8 mouse cellular contexts compared by ENCODE assay signal in the genomic region with DNA sequence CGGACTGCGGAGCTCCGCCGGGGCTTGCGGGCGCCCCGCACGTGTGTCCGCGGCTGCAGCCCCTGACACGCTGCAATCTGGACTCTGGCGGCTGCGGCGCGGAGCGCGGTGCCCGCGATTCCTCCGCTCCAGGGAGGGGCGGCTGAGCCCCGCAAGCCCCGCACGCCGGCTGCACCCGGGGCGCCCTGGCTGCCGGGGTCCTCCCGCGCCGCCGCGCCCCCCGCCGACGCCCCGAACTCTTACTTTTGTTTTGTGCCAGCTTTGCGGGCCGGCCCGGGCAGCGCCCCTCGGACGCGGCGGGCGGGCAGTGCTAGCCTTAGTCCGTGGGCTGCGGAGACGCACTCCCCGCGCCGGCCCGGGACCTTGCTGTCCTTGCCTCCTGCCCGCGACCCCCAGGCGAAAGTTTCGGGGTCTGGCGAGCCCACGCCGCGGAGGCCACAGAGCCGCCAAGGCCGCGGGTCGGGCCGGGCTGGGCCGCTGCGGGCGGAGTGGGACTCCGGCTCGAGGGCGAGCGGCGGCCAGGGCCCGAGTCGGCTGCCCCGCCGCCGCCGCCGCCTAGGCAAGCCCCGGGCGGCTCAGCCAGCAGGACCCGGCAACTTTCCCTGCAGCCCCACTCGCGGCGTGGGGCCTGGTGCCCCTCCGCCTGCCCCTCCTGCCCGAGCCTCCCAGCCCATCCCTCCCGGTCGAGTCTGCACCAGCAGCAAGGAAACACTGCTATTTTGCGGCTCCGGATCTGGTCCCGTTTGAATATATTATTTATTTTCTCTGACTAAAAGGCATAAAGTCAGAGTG. TPM values are rescaled to one million over a fixed set of nuclear protein-coding genes. Genes with fewer than 3 reads are reported as not detected.
DNase-seq lines count a peak whose midpoint lies in the region; ATAC-seq and TF ChIP-seq lines count a peak whose summit lies in the region.

No protein-coding gene starts in this region.

- peak overlapping the region; percentile 27; the same call in 1 of the 2 replicates for H3K9ac ChIP-seq in ES-E14 (ENCODE audit: insufficient read depth, low read depth, low read length, poor library complexity, severe bottlenecking)
- peak overlapping the region; percentile 99 for H3K9ac ChIP-seq in heart, embryonic 15.5 days
- H3K9ac ChIP-seq in limb, embryonic 13.5 days: peak overlapping the region; percentile 100
- H3K9ac ChIP-seq in neural tube, embryonic 11.5 days (ENCODE audit: low read length): peak overlapping the region; percentile 98

- peak; percentile 94 for DNase-seq in heart, adult 11 months
- DNase-seq in heart, adult 8-10 months (ENCODE audit: low spot score): no peak
- DNase-seq in ES-E14 (ENCODE audit: low read depth, low spot score): no peak
- DNase-seq in embryo, embryonic 11 days: peak; percentile 67
- peak; percentile 54 for DNase-seq in neural tube, embryonic 11.5 days (ENCODE audit: low spot score)
- DNase-seq in left cerebral cortex, adult 8-10 months (ENCODE audit: low spot score in 2 of 2): no peak

- H3K4me3 ChIP-seq in ES-E14 (ENCODE audit: insufficient read depth in 1 of 2, low read depth in 1 of 2, low read length in 2 of 2, poor library complexity in 1 of 2, severe bottlenecking in 1 of 2): peak overlapping the region; percentile 64 to 69
- H3K4me3 ChIP-seq in heart, embryonic 15.5 days: peak overlapping the region; percentile 95
- H3K4me3 ChIP-seq in limb, embryonic 13.5 days: peak overlapping the region; percentile 97
- peak overlapping the region; percentile 97 for H3K4me3 ChIP-seq in neural tube, embryonic 11.5 days (ENCODE audit: low read depth, low read length)

- no peaks in the 10 kb centered on the region for H3K36me3 ChIP-seq in ES-E14 (ENCODE audit: control insufficient read depth, insufficient read depth, low read length, poor library complexity, severe bottlenecking)
- H3K36me3 ChIP-seq in heart, embryonic 15.5 days: peaks cover 6% of the 10 kb centered on the region
- H3K36me3 ChIP-seq in limb, embryonic 13.5 days: peaks cover 9% of the 10 kb centered on the region
- H3K36me3 ChIP-seq in neural tube, embryonic 11.5 days (ENCODE audit: control insufficient read depth, insufficient read depth, low read length): peaks cover 2% of the 10 kb centered on the region; the same call in 1 of the 2 replicates

- 0 out of 2 replicates have a peak, but pooled peaks have one; percentile 5 for ATAC-seq in heart, embryonic 15.5 days (replicated peaks; ENCODE audit: insufficient number of reproducible peaks, insufficient read depth, low FRiP score, low read depth)
- ATAC-seq in limb, embryonic 13.5 days (ENCODE audit: low FRiP score, low read depth): no peak
- ATAC-seq in neural tube, embryonic 11.5 days (ENCODE audit: insufficient read depth, low FRiP score, low TSS enrichment): peak; percentile 31; the same call in 1 of the 2 replicates

- H3K4me1 ChIP-seq in ES-E14 (ENCODE audit: control insufficient read depth in 2 of 2, insufficient read depth in 2 of 2, low read length in 2 of 2, poor library complexity in 1 of 2): 0 out of 4 replicates have a peak, but pooled peaks cover 0 to 1% of the 10 kb centered on the region in 2 experiments
- H3K4me1 ChIP-seq in heart, embryonic 15.5 days (replicated peaks): peaks cover 24% of the 10 kb centered on the region
- H3K4me1 ChIP-seq in limb, embryonic 13.5 days: peaks cover 40% of the 10 kb centered on the region
- peaks cover 24% of the 10 kb centered on the region; the same call in 1 of the 2 replicates for H3K4me1 ChIP-seq in neural tube, embryonic 11.5 days (ENCODE audit: control insufficient read depth, insufficient read depth, low read length)

- WGBS in heart, embryonic 15.5 days: under 1% methylated on average over 87 of the region's 94 CpGs
- under 1% methylated on average over 89 of the region's 94 CpGs for WGBS in limb, embryonic 13.5 days
- WGBS in neural tube, embryonic 11.5 days: under 1% methylated on average over 80 of the region's 94 CpGs

- in situ Hi-C loops in ES-E14 (cut with MboI; ENCODE audit: low sequenced_read_pairs in 2 of 2, unreplicated experiment in 2 of 2): no loop called here

- peak overlapping the region; percentile 78 for H3K4me2 ChIP-seq in heart, embryonic 15.5 days
- H3K4me2 ChIP-seq in limb, embryonic 13.5 days (replicated peaks): peak overlapping the region; percentile 80
- H3K4me2 ChIP-seq in neural tube, embryonic 11.5 days (ENCODE audit: low read depth): peak overlapping the region; percentile 83

- H3K27ac ChIP-seq in ES-E14 (ENCODE audit: insufficient read depth, low read depth, low read length, poor library complexity, severe bottlenecking): no peak overlapping the region
- H3K27ac ChIP-seq in heart, embryonic 15.5 days: peak overlapping the region; percentile 94
- H3K27ac ChIP-seq in limb, embryonic 13.5 days: peak overlapping the region; percentile 99
- H3K27ac ChIP-seq in neural tube, embryonic 11.5 days (ENCODE audit: low read depth, low read length): peak overlapping the region; percentile 87

- H3K27me3 ChIP-seq in heart, embryonic 15.5 days: no peaks in the 10 kb centered on the region
- no peaks in the 10 kb centered on the region for H3K27me3 ChIP-seq in limb, embryonic 13.5 days
- H3K27me3 ChIP-seq in neural tube, embryonic 11.5 days (ENCODE audit: control insufficient read depth, insufficient read depth, low read length): peaks cover 9% of the 10 kb centered on the region; the same call in 1 of the 2 replicates

- no peaks in the 10 kb centered on the region for H3K9me3 ChIP-seq in ES-E14 (ENCODE audit: control insufficient read depth, insufficient read depth, low read depth, low read length)
- H3K9me3 ChIP-seq in heart, embryonic 15.5 days (replicated peaks): no peaks in the 10 kb centered on the region
- no peaks in the 10 kb centered on the region for H3K9me3 ChIP-seq in limb, embryonic 13.5 days
- no peaks in the 10 kb centered on the region for H3K9me3 ChIP-seq in neural tube, embryonic 11.5 days (ENCODE audit: control insufficient read depth, low read length)

TF ChIP-seq in ES-E14, 5 proteins besides CTCF, POLR2A, EP300 and RAD21:
- no peak for TF ChIP-seq ZC3H11A (IDR thresholded peaks at IDR 0.05; ENCODE audit: borderline replicate concordance, low read depth, low read length)
- TF ChIP-seq ZNF384 (IDR thresholded peaks at IDR 0.05; ENCODE audit: low read depth, low read length): no peak
- no peak for TF ChIP-seq HCFC1 (IDR thresholded peaks at IDR 0.05; ENCODE audit: borderline replicate concordance, insufficient read depth, low read length)
- TF ChIP-seq MAFK (IDR thresholded peaks at IDR 0.05; ENCODE audit: insufficient read depth, low read depth, low read length): no peak
- TF ChIP-seq CHD2 (IDR thresholded peaks at IDR 0.05; ENCODE audit: low read depth, low read length): no peak

RNA-seq across cellular contexts. Expression of a gene that starts 0.5 kb away (rescaled TPM):
- under 1 TPM in 2 of 4 experiments, not detected in 2; 0.23 to 0.41 TPM for total RNA-seq in heart, adult 8-10 months (2022)
- not detected in 2 replicates for total RNA-seq in ES-E14 (2012; rRNA removed)
- polyA plus RNA-seq in heart, embryonic 15.5 days (2015; fragmentation: Nextera tagmentation; extraction: Ambion mirVana): 0.25 and 0.30 TPM in 2 replicates
- polyA plus RNA-seq in limb, embryonic 13.5 days (2015; fragmentation: Nextera tagmentation; extraction: Ambion mirVana): 3.7 and 6.3 TPM in 2 replicates
- 9.1 and 9.8 TPM in 2 replicates for polyA plus RNA-seq in neural tube, embryonic 11.5 days (2014; fragmentation: Nextera tagmentation; extraction: Ambion mirVana)
- total RNA-seq in left cerebral cortex, adult 8-10 months (2022): 1 to 10 TPM; 5.0 to 8.3 (median 6.2) TPM

RNA-seq across cellular contexts. Expression of a gene that starts 5.9 kb away (rescaled TPM):
- 100 to 1,000 TPM; 109 to 137 (median 121) TPM for total RNA-seq in heart, adult 8-10 months (2022)
- total RNA-seq in ES-E14 (2012; rRNA removed): 0.26 and 0.27 TPM in 2 replicates
- polyA plus RNA-seq in heart, embryonic 15.5 days (2015; fragmentation: Nextera tagmentation; extraction: Ambion mirVana): 46.8 and 47.9 TPM in 2 replicates
- 88.3 and 88.4 TPM in 2 replicates for polyA plus RNA-seq in limb, embryonic 13.5 days (2015; fragmentation: Nextera tagmentation; extraction: Ambion mirVana)
- 29.0 and 31.7 TPM in 2 replicates for polyA plus RNA-seq in neural tube, embryonic 11.5 days (2014; fragmentation: Nextera tagmentation; extraction: Ambion mirVana)
- 10 to 100 TPM; 55.9 to 77.3 (median 71.0) TPM for total RNA-seq in left cerebral cortex, adult 8-10 months (2022)

Comparison
In these comparisons a context has a peak if more than half of its experiments do, and no peak if none do; other contexts are left out.
1. DNase-seq: peak in heart, adult 11 months (single experiment), embryo, embryonic 11 days (single experiment) and neural tube, embryonic 11.5 days (single experiment); none in heart, adult 8-10 months (single experiment), ES-E14 (single experiment) and left cerebral cortex, adult 8-10 months (0 of 2).
2. H3K9ac ChIP-seq: peak in every context shown above with its lines; median percentile 100 in limb, embryonic 13.5 days; 99 in heart, embryonic 15.5 days; 98 in neural tube, embryonic 11.5 days; 27 in ES-E14.
3. RNA of a gene that starts 5.9 kb away (total RNA-seq): 109 to 137 TPM in heart, adult 8-10 months and 55.9 to 77.3 TPM in left cerebral cortex, adult 8-10 months; 0.26 to 0.27 TPM in ES-E14; every median in the first group is over 10 times any median in the second.
4. Peak in every context shown above with its lines, with median percentiles within 50 percentile points of each other: H3K4me3 ChIP-seq and H3K4me2 ChIP-seq.